In the genomic region with DNA sequence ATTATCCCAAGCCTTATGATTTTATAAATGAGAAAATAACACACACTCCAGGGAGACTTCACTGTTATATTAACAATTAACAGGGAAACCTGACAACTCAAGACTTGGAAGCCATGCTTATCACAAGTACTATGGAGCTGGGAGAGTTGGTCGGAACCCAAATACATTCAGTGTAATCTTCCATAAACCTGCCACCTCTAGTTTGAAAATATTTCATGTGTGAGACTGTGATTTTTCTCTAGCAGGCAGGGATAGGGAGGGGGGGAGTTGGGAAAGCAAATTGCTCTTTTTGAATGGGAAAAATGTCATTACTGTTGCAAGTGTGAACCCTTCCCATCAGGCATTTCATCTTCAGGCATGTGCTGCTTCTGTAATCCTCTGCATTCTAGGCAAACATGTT, we compare ENCODE assay signal across 27 mouse cellular contexts.
DNase-seq lines count a peak whose midpoint lies in the region; ATAC-seq and TF ChIP-seq lines count a peak whose summit lies in the region.
"Had no signal": no experiment of that assay in that cellular context is flagged by ENCODE, and none has a peak within 500 bp of the region (broad histone marks: within the 10 kb centered on the region; RNA-seq: fewer than 3 reads in every experiment).

No protein-coding gene starts in this region.

- no peak for TF ChIP-seq CTCF in left cerebral cortex, adult 2 months (IDR thresholded peaks at IDR 0.05)

- peaks cover 4% of the 10 kb centered on the region for H3K4me1 ChIP-seq in forebrain, embryonic 14.5 days (ENCODE audit: control insufficient read depth, insufficient read depth, low read length)
- peaks cover 4% of the 10 kb centered on the region; the same call in 1 of the 2 replicates for H3K4me1 ChIP-seq in forebrain, embryonic 10.5 days
- H3K4me1 ChIP-seq in forebrain, embryonic 16.5 days (replicated peaks; ENCODE audit: control insufficient read depth, insufficient read depth, low read length) = peaks cover 11% of the 10 kb centered on the region
- H3K4me1 ChIP-seq in forebrain, embryonic 12.5 days = peaks cover 4% of the 10 kb centered on the region; the same call in 1 of the 2 replicates
- H3K4me1 ChIP-seq: embryonic facial prominence, embryonic 13.5 days; embryonic facial prominence, embryonic 15.5 days had no signal

- H3K9ac ChIP-seq in forebrain, embryonic 14.5 days (ENCODE audit: low read length) = no peak overlapping the region
- no peak overlapping the region for H3K9ac ChIP-seq in forebrain, embryonic 16.5 days (replicated peaks; ENCODE audit: low read depth, low read length)
- no peak overlapping the region for H3K9ac ChIP-seq in forebrain, embryonic 12.5 days
- H3K9ac ChIP-seq: embryonic facial prominence, embryonic 13.5 days; embryonic facial prominence, embryonic 15.5 days had no signal

- H3K4me3 ChIP-seq in forebrain, embryonic 14.5 days (ENCODE audit: low read depth, low read length) = no peak overlapping the region
- no peak overlapping the region for H3K4me3 ChIP-seq in forebrain, embryonic 10.5 days
- H3K4me3 ChIP-seq in forebrain, embryonic 16.5 days (replicated peaks; ENCODE audit: low read length) = no peak overlapping the region
- no peak overlapping the region for H3K4me3 ChIP-seq in forebrain, embryonic 12.5 days (replicated peaks)
- no peak overlapping the region for H3K4me3 ChIP-seq in left cerebral cortex, adult 2 months
- H3K4me3 ChIP-seq: embryonic facial prominence, embryonic 13.5 days; embryonic facial prominence, embryonic 15.5 days; erythroblast, embryonic 14.5 days; gastrocnemius, adult 2 months had no signal

- H3K9me3 ChIP-seq in forebrain, embryonic 14.5 days (replicated peaks; ENCODE audit: control insufficient read depth, low read length) = no peaks in the 10 kb centered on the region
- no peaks in the 10 kb centered on the region for H3K9me3 ChIP-seq in forebrain, embryonic 10.5 days
- H3K9me3 ChIP-seq in forebrain, embryonic 16.5 days (ENCODE audit: control insufficient read depth, low read length) = no peaks in the 10 kb centered on the region
- no peaks in the 10 kb centered on the region for H3K9me3 ChIP-seq in forebrain, embryonic 12.5 days
- H3K9me3 ChIP-seq: embryonic facial prominence, embryonic 13.5 days; embryonic facial prominence, embryonic 15.5 days had no signal

- H3K27me3 ChIP-seq in forebrain, embryonic 14.5 days (replicated peaks; ENCODE audit: control insufficient read depth, insufficient read depth, low read length) = no peaks in the 10 kb centered on the region
- H3K27me3 ChIP-seq in forebrain, embryonic 10.5 days (ENCODE audit: poor library complexity, severe bottlenecking) = no peaks in the 10 kb centered on the region
- H3K27me3 ChIP-seq in forebrain, embryonic 16.5 days (replicated peaks; ENCODE audit: control insufficient read depth, insufficient read depth, low read length) = no peaks in the 10 kb centered on the region
- H3K27me3 ChIP-seq in forebrain, embryonic 12.5 days = no peaks in the 10 kb centered on the region
- H3K27me3 ChIP-seq: CH12.LX; embryonic facial prominence, embryonic 13.5 days; embryonic facial prominence, embryonic 15.5 days had no signal

- intact Hi-C loops in left cerebral cortex, adult 2 months (cut with DNase I) = no loop called here

- WGBS in forebrain, embryonic 14.5 days = 71% methylated on average over 1 of the region's 1 CpGs
- 89% methylated on average over 1 of the region's 1 CpGs for WGBS in forebrain, embryonic 10.5 days
- WGBS in forebrain, embryonic 16.5 days = 78% methylated on average over 1 of the region's 1 CpGs
- 93% methylated on average over 1 of the region's 1 CpGs for WGBS in forebrain, embryonic 12.5 days

- DNase-seq in forebrain, embryonic 14.5 days (ENCODE audit: low spot score) = peak; percentile 69
- no peak for DNase-seq in forebrain, embryonic 10.5 days (ENCODE audit: extremely low spot score, low spot score)
- no peak for DNase-seq in frontal cortex, adult 2 months (ENCODE audit: extremely low spot score in 1 of 2, low spot score in 1 of 2)
- DNase-seq in brain, embryonic 18.5 days (ENCODE audit: low read depth, low spot score) = peak; percentile 34
- no peak for DNase-seq in left cerebral cortex, adult 2 months (ENCODE audit: extremely low spot score in 1 of 2, low spot score in 2 of 2)
- DNase-seq: adrenal gland, adult 2 months; adrenal gland, postnatal 10 days; adrenal gland, postnatal 25 days; B cell, adult 2 months; cerebellum, adult 11-12 months; cerebellum, adult 2 months; cerebellum, adult 9-10 months; cerebellum, postnatal 10 days; cerebellum, postnatal 25 days; gastrocnemius, adult 2 months; gastrocnemius, postnatal 10 days had no signal

- peak; percentile 34; the same call in 1 of the 2 replicates for ATAC-seq in forebrain, embryonic 14.5 days
- ATAC-seq in forebrain, embryonic 16.5 days = peak; percentile 29; the same call in 1 of the 2 replicates
- no peak for ATAC-seq in forebrain, embryonic 12.5 days (ENCODE audit: low FRiP score)
- ATAC-seq in frontal cortex, adult (ENCODE audit: low TSS enrichment) = peak; percentile 50; the same call in 1 of the 2 replicates
- ATAC-seq: activated CD4-positive, CD25-positive, alpha-beta regulatory T cell, adult 4 months; CD4-positive, CD25-positive, alpha-beta regulatory T cell, adult 4 months; Patski had no signal

- H3K36me3 ChIP-seq in forebrain, embryonic 14.5 days (ENCODE audit: control insufficient read depth, insufficient read depth, low read length) = no peaks in the 10 kb centered on the region
- no peaks in the 10 kb centered on the region for H3K36me3 ChIP-seq in forebrain, embryonic 10.5 days (replicated peaks)
- H3K36me3 ChIP-seq in forebrain, embryonic 16.5 days (ENCODE audit: control insufficient read depth, insufficient read depth) = no peaks in the 10 kb centered on the region
- H3K36me3 ChIP-seq in forebrain, embryonic 12.5 days (replicated peaks) = no peaks in the 10 kb centered on the region
- H3K36me3 ChIP-seq: embryonic facial prominence, embryonic 13.5 days; embryonic facial prominence, embryonic 15.5 days; G1E had no signal

- H3K27ac ChIP-seq in forebrain, embryonic 14.5 days (ENCODE audit: low read depth, low read length) = no peak overlapping the region
- no peak overlapping the region for H3K27ac ChIP-seq in forebrain, embryonic 10.5 days
- H3K27ac ChIP-seq in forebrain, embryonic 16.5 days (ENCODE audit: low read length) = no peak overlapping the region
- H3K27ac ChIP-seq in forebrain, embryonic 12.5 days = no peak overlapping the region
- H3K27ac ChIP-seq in left cerebral cortex, adult 2 months = no peak overlapping the region
- H3K27ac ChIP-seq: embryonic facial prominence, embryonic 13.5 days; embryonic facial prominence, embryonic 15.5 days; gastrocnemius, adult 2 months had no signal

- no peak overlapping the region for H3K4me2 ChIP-seq in forebrain, embryonic 14.5 days (ENCODE audit: low read length)
- no peak overlapping the region for H3K4me2 ChIP-seq in forebrain, embryonic 16.5 days (ENCODE audit: low read length)
- no peak overlapping the region for H3K4me2 ChIP-seq in forebrain, embryonic 12.5 days
- H3K4me2 ChIP-seq: embryonic facial prominence, embryonic 13.5 days; embryonic facial prominence, embryonic 15.5 days had no signal

Comparison
In these comparisons a context has a peak if more than half of its experiments do, and no peak if none do; other contexts are left out.
1. DNase-seq: peak in forebrain, embryonic 14.5 days (single experiment) and brain, embryonic 18.5 days (single experiment); none in forebrain, embryonic 10.5 days (single experiment), frontal cortex, adult 2 months (0 of 2) and left cerebral cortex, adult 2 months (0 of 2).